Mouse (Mus musculus) E14TG2a.4 (cell line): ENCODE data around the gene Ttc7b.

Experiments used
- CTCF ChIP-seq: conservative IDR thresholded peaks from 2 replicates; pipeline ENCODE4 v1.5.1; 2014; ENCODE audit warnings: low read length
- POU5F1 ChIP-seq: IDR thresholded peaks from 2 replicates; pipeline ENCODE4 v1.6.1; 2014; ENCODE audit warnings: low read length, borderline replicate concordance

DNA sequence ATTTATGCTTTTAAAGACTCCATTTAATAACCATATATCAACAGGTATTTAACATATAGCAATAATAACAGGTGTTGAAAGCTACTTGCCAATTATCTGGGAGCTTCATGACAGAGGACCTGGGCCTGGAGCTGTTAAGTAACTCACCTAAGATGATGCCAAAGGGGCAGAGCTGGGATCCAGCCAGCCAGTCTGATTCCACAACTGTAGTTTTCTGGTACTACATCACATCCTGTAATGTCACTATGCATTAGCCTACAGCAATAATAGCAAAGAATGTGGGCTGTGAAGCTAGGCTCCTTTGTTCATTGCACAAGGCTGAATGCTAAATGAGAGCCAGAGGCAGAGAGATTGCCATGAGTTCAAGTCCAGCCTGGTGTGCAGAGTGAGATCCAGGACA lies 44.3 kb downstream of the Ttc7b start:
- TF ChIP-seq CTCF (no peak), POU5F1 (no peak)
